Mouse (Mus musculus): ENCODE results near the gene Dennd1c. TPM values are rescaled to one million over a fixed set of nuclear protein-coding genes. Genes with fewer than 3 reads are reported as not detected.
A peak's percentile ranks its signal among the peaks of the same experiment; 100 is the strongest.

Dennd1c gene
- polyA plus RNA-seq, 1 experiment from 2014 or later = 3.6 TPM

- Histone ChIP-seq H3K9ac (ENCODE audit: low read length) (no peak overlapping the region), H3K9me3 (replicated peaks; ENCODE audit: control insufficient read depth, low read length) (no peaks in the 10 kb centered on the region), H3K27ac (ENCODE audit: low read depth, low read length) (no peak overlapping the region), H3K4me2 (ENCODE audit: low read length) (no peak overlapping the region), H3K36me3 (ENCODE audit: control insufficient read depth, insufficient read depth, low read length) (0 out of 2 replicates have a peak, but pooled peaks cover 4% of the 10 kb centered on the region), H3K4me3 (ENCODE audit: low read depth, low read length) (no peak overlapping the region), H3K4me1 (ENCODE audit: control insufficient read depth, insufficient read depth, low read length) (peaks cover 3% of the 10 kb centered on the region), H3K27me3 (replicated peaks; ENCODE audit: control insufficient read depth, insufficient read depth, low read length) (peaks cover 4% of the 10 kb centered on the region; the same call in 1 of the 2 replicates)
- 7% methylated on average over 10 of the region's 10 CpGs for WGBS
- DNase-seq (ENCODE audit: low spot score) (peak; percentile 17), ATAC-seq (no peak)
These were observed 21.5 kb upstream of the Dennd1c start for GRCm38 (mm10) chr17:57099629-57100325.

DNA sequence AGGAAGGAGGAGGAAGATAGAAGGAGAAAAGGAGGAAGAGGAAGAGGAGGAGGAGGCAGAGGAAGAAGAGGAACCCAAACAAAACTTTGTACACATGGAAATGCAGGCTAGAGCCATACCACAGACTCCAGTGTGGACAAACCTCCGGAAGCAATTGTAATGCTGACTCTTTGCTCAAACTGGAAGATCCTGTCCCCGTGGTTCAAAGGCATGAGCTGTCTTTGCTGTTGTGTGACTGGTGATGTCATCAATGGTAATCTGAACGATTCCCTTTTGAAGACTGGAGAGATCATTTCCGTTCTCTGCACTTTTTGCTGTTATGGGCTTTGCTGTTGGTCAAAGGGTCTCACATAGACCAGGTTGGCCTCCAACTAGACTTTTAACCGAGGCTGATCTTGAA is 20.0 kb upstream of the Dennd1c start:
- Histone ChIP-seq H3K4me3 (ENCODE audit: low read depth, low read length) (no peak overlapping the region), H3K9ac (ENCODE audit: low read length) (no peak overlapping the region), H3K27ac (ENCODE audit: low read depth, low read length) (no peak overlapping the region), H3K9me3 (replicated peaks; ENCODE audit: control insufficient read depth, low read length) (no peaks in the 10 kb centered on the region), H3K36me3 (ENCODE audit: control insufficient read depth, insufficient read depth, low read length) (0 out of 2 replicates have a peak, but pooled peaks cover 4% of the 10 kb centered on the region), H3K4me2 (ENCODE audit: low read length) (no peak overlapping the region), H3K27me3 (replicated peaks; ENCODE audit: control insufficient read depth, insufficient read depth, low read length) (peaks cover 4% of the 10 kb centered on the region; the same call in 1 of the 2 replicates), H3K4me1 (ENCODE audit: control insufficient read depth, insufficient read depth, low read length) (peaks cover 3% of the 10 kb centered on the region)
- WGBS = 86% methylated on average over 5 of the region's 5 CpGs
- ATAC-seq = no peak
- DNase-seq (ENCODE audit: low spot score) = no peak

GRCm38 (mm10) chr17:57096623-57096920 is 18.3 kb upstream of the Dennd1c start:
- H3K9ac ChIP-seq (ENCODE audit: low read length) = no peak overlapping the region
- ATAC-seq = peak; percentile 86
- H3K27ac ChIP-seq (ENCODE audit: low read depth, low read length) = no peak overlapping the region
- WGBS = under 1% methylated on average over 11 of the region's 11 CpGs
- DNase-seq (ENCODE audit: low spot score) = peak; percentile 79
- 0 out of 2 replicates have a peak, but pooled peaks cover 4% of the 10 kb centered on the region for H3K36me3 ChIP-seq (ENCODE audit: control insufficient read depth, insufficient read depth, low read length)
- H3K4me1 ChIP-seq (ENCODE audit: control insufficient read depth, insufficient read depth, low read length) = peaks cover 3% of the 10 kb centered on the region
- H3K27me3 ChIP-seq (replicated peaks; ENCODE audit: control insufficient read depth, insufficient read depth, low read length) = peaks cover 4% of the 10 kb centered on the region; the same call in 1 of the 2 replicates
- H3K9me3 ChIP-seq (replicated peaks; ENCODE audit: control insufficient read depth, low read length) = no peaks in the 10 kb centered on the region
- peak overlapping the region; percentile 5; the same call in 1 of the 2 replicates for H3K4me3 ChIP-seq (ENCODE audit: low read depth, low read length)
- peak overlapping the region; percentile 39 for H3K4me2 ChIP-seq (ENCODE audit: low read length)

DNA sequence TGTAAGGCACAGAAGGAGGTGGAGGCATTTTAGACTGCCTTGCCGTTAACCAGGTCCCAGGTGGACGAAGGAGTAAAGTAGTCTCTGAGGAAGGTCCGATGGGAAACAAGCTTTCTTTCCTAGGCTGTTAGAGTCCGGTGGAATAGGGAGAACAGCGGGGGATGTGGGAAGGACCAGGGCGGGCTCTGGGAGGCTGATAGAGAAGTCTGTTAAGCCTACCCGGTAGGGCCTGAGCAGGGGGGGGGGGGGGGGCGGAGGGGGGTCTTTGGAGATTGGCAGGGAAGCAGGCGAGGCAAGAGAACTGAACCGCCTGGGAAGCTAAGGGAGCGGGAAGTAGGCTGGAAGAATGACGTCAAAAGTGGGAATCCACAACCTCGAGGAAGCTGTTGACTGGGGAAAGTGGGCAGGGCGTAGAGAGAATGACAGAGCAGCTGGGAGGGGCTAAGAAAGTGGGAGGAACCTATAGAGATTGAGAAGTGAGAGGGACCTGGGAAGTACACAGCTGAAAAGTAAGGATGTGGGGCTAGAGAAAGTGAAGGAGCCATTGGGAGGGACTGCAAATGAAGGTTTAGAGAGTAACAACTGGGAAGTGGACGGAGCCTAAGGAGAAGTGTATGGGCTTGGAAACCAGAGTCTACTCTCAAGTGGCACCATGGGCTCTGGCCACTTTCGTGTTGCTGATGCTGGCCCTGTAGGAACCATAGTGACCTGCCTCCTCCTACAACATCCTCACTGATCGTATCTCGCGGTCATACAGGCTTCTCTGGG is 17.7 kb upstream of the Dennd1c start:
- peak; percentile 75 for DNase-seq (ENCODE audit: low spot score)
- WGBS = 1% methylated on average over 18 of the region's 19 CpGs
- no peak overlapping the region for H3K9ac ChIP-seq (ENCODE audit: low read length)
- H3K4me3 ChIP-seq (ENCODE audit: low read depth, low read length) = peak overlapping the region; percentile 5; the same call in 1 of the 2 replicates
- no peak overlapping the region for H3K27ac ChIP-seq (ENCODE audit: low read depth, low read length)
- peaks cover 3% of the 10 kb centered on the region for H3K4me1 ChIP-seq (ENCODE audit: control insufficient read depth, insufficient read depth, low read length)
- H3K9me3 ChIP-seq (replicated peaks; ENCODE audit: control insufficient read depth, low read length) = no peaks in the 10 kb centered on the region
- 0 out of 2 replicates have a peak, but pooled peaks cover 4% of the 10 kb centered on the region for H3K36me3 ChIP-seq (ENCODE audit: control insufficient read depth, insufficient read depth, low read length)
- peak; percentile 85 for ATAC-seq
- peaks cover 4% of the 10 kb centered on the region; the same call in 1 of the 2 replicates for H3K27me3 ChIP-seq (replicated peaks; ENCODE audit: control insufficient read depth, insufficient read depth, low read length)
- peak overlapping the region; percentile 39 for H3K4me2 ChIP-seq (ENCODE audit: low read length)

DNA sequence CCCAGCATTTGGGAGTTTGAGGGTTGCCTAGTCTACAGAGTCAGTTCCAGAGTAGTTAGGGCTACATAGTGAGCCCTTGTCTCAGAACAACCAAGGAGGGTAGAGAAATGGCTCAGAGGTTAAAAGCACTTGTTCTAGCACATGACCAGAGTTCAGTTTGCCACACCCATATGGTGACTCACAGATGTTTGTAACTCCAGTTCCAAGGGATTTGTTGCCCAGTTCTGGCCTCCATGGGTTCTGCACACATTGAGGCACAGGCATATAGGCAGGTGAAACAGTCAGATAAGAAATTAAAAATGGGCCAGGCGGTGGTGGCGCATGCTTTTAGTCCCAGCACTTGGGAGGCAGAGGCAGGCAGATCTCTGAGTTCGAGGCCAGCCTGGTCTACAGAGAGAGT is 15.9 kb upstream of the Dennd1c start:
- Histone ChIP-seq H3K27ac (ENCODE audit: low read depth, low read length) (no peak overlapping the region), H3K9ac (ENCODE audit: low read length) (no peak overlapping the region), H3K9me3 (replicated peaks; ENCODE audit: control insufficient read depth, low read length) (no peaks in the 10 kb centered on the region), H3K4me1 (ENCODE audit: control insufficient read depth, insufficient read depth, low read length) (peaks cover 3% of the 10 kb centered on the region), H3K4me2 (ENCODE audit: low read length) (no peak overlapping the region), H3K27me3 (replicated peaks; ENCODE audit: control insufficient read depth, insufficient read depth, low read length) (peaks cover 4% of the 10 kb centered on the region; the same call in 1 of the 2 replicates), H3K36me3 (ENCODE audit: control insufficient read depth, insufficient read depth, low read length) (no peaks in the 10 kb centered on the region), H3K4me3 (ENCODE audit: low read depth, low read length) (no peak overlapping the region)
- DNase-seq (ENCODE audit: low spot score) = no peak
- WGBS = 98% methylated on average over 3 of the region's 3 CpGs
- ATAC-seq = no peak

GRCm38 (mm10) chr17:57087049-57087832 is 8.9 kb upstream of the Dennd1c start, which contains the start of gene Tubb4a:
Gene Tubb4a, minus strand, starts transcription at chr17:57087782.
- ATAC-seq = peak; percentile 95
- Histone ChIP-seq H3K36me3 (ENCODE audit: control insufficient read depth, insufficient read depth, low read length) (peaks cover 8% of the 10 kb centered on the region; the same call in 1 of the 2 replicates), H3K27me3 (replicated peaks; ENCODE audit: control insufficient read depth, insufficient read depth, low read length) (no peaks in the 10 kb centered on the region), H3K9me3 (replicated peaks; ENCODE audit: control insufficient read depth, low read length) (no peaks in the 10 kb centered on the region), H3K4me1 (ENCODE audit: control insufficient read depth, insufficient read depth, low read length) (peaks cover 5% of the 10 kb centered on the region; the same call in 1 of the 2 replicates), H3K27ac (ENCODE audit: low read depth, low read length) (peak within 1 kb of the TSS; percentile 52), H3K4me3 (ENCODE audit: low read depth, low read length) (peak within 1 kb of the TSS; percentile 51), H3K4me2 (ENCODE audit: low read length) (peak within 1 kb of the TSS; percentile 66), H3K9ac (ENCODE audit: low read length) (peak within 1 kb of the TSS; percentile 82)
- WGBS = under 1% methylated on average over 31 of the region's 31 CpGs
- peak; percentile 86 for DNase-seq (ENCODE audit: low spot score)

DNA sequence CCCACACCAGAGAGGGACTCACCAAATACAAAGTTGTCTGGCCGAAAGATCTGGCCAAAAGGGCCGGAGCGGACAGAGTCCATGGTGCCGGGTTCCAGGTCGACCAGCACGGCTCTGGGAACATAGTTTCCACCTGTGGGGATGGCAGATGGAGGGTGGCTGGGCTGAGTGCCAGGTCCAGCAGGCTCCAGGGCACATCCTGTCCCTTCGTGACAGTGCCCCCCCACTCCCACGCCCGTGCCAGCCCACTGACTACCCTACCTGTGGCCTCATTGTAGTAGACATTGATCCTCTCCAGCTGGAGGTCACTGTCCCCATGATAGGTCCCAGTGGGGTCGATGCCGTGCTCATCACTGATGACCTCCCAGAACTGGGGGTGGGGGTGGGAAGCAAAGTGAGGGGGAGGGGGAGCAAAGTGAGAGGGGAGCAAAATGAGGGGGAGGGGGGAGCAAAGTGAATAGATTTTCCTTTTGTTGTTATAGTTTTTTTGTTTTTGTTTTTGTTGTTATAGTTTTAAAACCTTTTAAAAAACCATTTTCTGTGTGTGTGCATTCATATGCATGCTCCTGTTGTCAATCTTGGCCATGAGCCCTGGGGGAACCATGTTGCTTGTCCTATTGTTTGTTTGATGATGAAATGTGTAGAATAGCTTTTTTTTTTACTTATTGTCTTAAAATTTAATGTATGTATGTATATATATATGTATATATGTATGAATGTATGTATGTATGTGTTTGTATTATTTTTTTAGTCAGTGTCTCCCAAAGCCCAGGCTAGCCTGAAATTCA is 7.8 kb upstream of the Dennd1c start:
- Histone ChIP-seq H3K4me1 (ENCODE audit: control insufficient read depth, insufficient read depth, low read length) (peaks cover 5% of the 10 kb centered on the region; the same call in 1 of the 2 replicates), H3K4me2 (ENCODE audit: low read length) (peak overlapping the region; percentile 66), H3K9me3 (replicated peaks; ENCODE audit: control insufficient read depth, low read length) (no peaks in the 10 kb centered on the region), H3K27ac (ENCODE audit: low read depth, low read length) (no peak overlapping the region), H3K9ac (ENCODE audit: low read length) (no peak overlapping the region), H3K4me3 (ENCODE audit: low read depth, low read length) (peak overlapping the region; percentile 51; the same call in 1 of the 2 replicates), H3K36me3 (ENCODE audit: control insufficient read depth, insufficient read depth, low read length) (peaks cover 14% of the 10 kb centered on the region), H3K27me3 (replicated peaks; ENCODE audit: control insufficient read depth, insufficient read depth, low read length) (no peaks in the 10 kb centered on the region)
- DNase-seq (ENCODE audit: low spot score) = no peak
- 85% methylated on average over 11 of the region's 11 CpGs for WGBS
- no peak for ATAC-seq

GRCm38 (mm10) chr17:57082481-57082880 is 4.2 kb upstream of the Dennd1c start:
- ATAC-seq (no peak), DNase-seq (ENCODE audit: low spot score) (no peak)
- WGBS = 89% methylated on average over 5 of the region's 5 CpGs
- H3K4me3 ChIP-seq (ENCODE audit: low read depth, low read length) = no peak overlapping the region
- H3K27me3 ChIP-seq (replicated peaks; ENCODE audit: control insufficient read depth, insufficient read depth, low read length) = no peaks in the 10 kb centered on the region
- H3K27ac ChIP-seq (ENCODE audit: low read depth, low read length) = no peak overlapping the region
- no peak overlapping the region for H3K9ac ChIP-seq (ENCODE audit: low read length)
- H3K4me2 ChIP-seq (ENCODE audit: low read length) = no peak overlapping the region
- no peaks in the 10 kb centered on the region for H3K9me3 ChIP-seq (replicated peaks; ENCODE audit: control insufficient read depth, low read length)
- peaks cover 5% of the 10 kb centered on the region; the same call in 1 of the 2 replicates for H3K4me1 ChIP-seq (ENCODE audit: control insufficient read depth, insufficient read depth, low read length)
- peaks cover 30% of the 10 kb centered on the region for H3K36me3 ChIP-seq (ENCODE audit: control insufficient read depth, insufficient read depth, low read length)
